Mouse (Mus musculus) kidney, embryonic 14.5 days (tissue): ENCODE measurements around the gene Castor1. TPM values are rescaled to one million over a fixed set of nuclear protein-coding genes. Genes with fewer than 3 reads are reported as not detected.
"Not testable (repeated sequence)": the region's sequence is repeated elsewhere in the genome, so short reads cannot be mapped to it uniquely, and the experiment has no call there.

Source experiments
- ATAC-seq: fragments of 200-750 bp; cut with Nextera tagmentation; 2 replicates; pipeline ENCODE4 v1.8.0; 2017; ENCODE audit warnings: moderate number of reproducible peaks, mild to moderate bottlenecking, moderate TSS enrichment, moderate library complexity; ENCODE audit not compliant: low FRiP score, low TSS enrichment
- H3K27ac ChIP-seq: fragments of 300-500 bp; sonication (generic); 2 replicates; pipeline ENCODE4 v1.5.1; 2014; ENCODE audit warnings: low read depth, mild to moderate bottlenecking, low read length, moderate library complexity, mixed read lengths
- H3K27me3 ChIP-seq: fragments of 300-500 bp; sonication (generic); 2 replicates; pipeline ENCODE4 v1.6.1; 2014; ENCODE audit warnings: mild to moderate bottlenecking, low read length; ENCODE audit not compliant: control insufficient read depth, insufficient read depth
- H3K36me3 ChIP-seq: fragments of 300-500 bp; sonication (generic); 2 replicates; pipeline ENCODE4 v1.6.1; 2014; ENCODE audit warnings: low read length, mixed read lengths; ENCODE audit not compliant: control insufficient read depth, insufficient read depth
- H3K4me1 ChIP-seq: fragments of 300-500 bp; sonication (generic); 2 replicates; pipeline ENCODE4 v1.6.1; 2014; ENCODE audit warnings: low read length, mixed read lengths; ENCODE audit not compliant: control insufficient read depth, insufficient read depth
- H3K4me2 ChIP-seq: fragments of 300-500 bp; sonication (generic); replicated peaks from 2 replicates; pipeline ENCODE4 v1.6.1; 2014; ENCODE audit warnings: low read depth, mild to moderate bottlenecking, low read length
- H3K4me3 ChIP-seq: fragments of 300-500 bp; sonication (generic); 2 replicates; pipeline ENCODE4 v1.5.1; 2014; ENCODE audit warnings: mild to moderate bottlenecking, low read length
- H3K9ac ChIP-seq: fragments of 300-500 bp; sonication (generic); 2 replicates; pipeline ENCODE4 v1.6.1; 2014; ENCODE audit warnings: low read depth, mild to moderate bottlenecking, low read length, moderate library complexity
- H3K9me3 ChIP-seq: fragments of 300-500 bp; sonication (generic); 2 replicates; pipeline ENCODE4 v1.6.1; 2016; ENCODE audit warnings: low read length; ENCODE audit not compliant: control insufficient read depth
- WGBS: fragments of 180-500 bp; shearing (Covaris S2); extraction: QIAGEN DNeasy Blood & Tissue Kit; methylation state at CpG from one replicate; pipeline ENCODE4 v1.1.7; 2014; 5-methylcytosine and 5-hydroxymethylcytosine counted together
- polyA plus RNA-seq: library from polyadenylated mRNA; unstranded; fragments of >200 nt; fragmentation: Nextera tagmentation; extraction: Ambion mirVana; gene quantifications from 2 replicates; pipeline ENCODE4 v1.2.1, GENCODE M21; 2014

The Castor1 gene
- 2.7 and 5.3 TPM in 2 replicates for polyA plus RNA-seq

DNA sequence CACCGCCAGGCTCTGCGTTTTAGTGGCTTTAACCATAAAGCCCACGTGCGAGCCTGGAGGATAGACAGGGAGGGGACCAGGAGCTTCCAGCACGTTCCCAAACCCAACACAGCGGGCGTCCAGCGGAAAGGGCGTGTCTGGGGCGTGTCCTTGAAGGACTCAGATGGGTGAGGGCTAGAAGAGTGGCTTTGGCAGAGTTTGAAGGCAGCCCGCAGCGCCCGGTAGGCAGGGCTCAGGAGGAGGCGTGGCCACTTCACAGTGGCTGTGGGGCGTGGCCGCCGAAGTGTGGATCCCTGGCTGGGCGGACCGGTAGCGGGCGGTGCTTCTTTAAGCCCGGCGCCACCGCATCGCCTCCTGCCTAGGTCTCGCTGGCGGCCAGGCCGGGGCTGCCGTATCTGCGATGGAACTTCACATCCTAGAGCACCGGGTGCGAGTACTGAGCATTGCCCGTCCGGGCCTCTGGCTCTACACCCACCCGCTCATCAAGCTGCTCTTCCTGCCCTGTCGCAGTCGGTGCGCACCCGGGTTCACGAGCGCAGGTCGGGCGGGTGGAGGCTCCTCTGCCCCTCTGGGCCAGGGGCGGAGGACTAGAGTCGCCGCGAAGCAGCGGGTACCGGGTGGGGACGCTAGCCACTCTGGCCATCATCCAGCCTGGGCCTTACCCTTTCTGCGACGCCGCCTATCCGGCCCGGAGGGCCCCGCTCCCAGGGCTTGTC is at the start of gene Castor1:
TSS of gene Castor1 (plus strand) at position 312 of the 716 bp plus-strand sequence.
- Histone ChIP-seq H3K4me3 (peak within 1 kb of the TSS; percentile 37), H3K27ac (no peak within 1 kb of the TSS), H3K36me3 (peaks cover 26% of the 10 kb centered on the region), H3K9me3 (no peaks in the 10 kb centered on the region), H3K4me2 (peak within 1 kb of the TSS; percentile 89), H3K27me3 (0 out of 2 replicates have a peak, but pooled peaks cover 7% of the 10 kb centered on the region), H3K9ac (peak within 1 kb of the TSS; percentile 54), H3K4me1 (no peaks in the 10 kb centered on the region)
- 1% methylated on average over 54 of the region's 56 CpGs for WGBS
- peak; percentile 90 for ATAC-seq

DNA sequence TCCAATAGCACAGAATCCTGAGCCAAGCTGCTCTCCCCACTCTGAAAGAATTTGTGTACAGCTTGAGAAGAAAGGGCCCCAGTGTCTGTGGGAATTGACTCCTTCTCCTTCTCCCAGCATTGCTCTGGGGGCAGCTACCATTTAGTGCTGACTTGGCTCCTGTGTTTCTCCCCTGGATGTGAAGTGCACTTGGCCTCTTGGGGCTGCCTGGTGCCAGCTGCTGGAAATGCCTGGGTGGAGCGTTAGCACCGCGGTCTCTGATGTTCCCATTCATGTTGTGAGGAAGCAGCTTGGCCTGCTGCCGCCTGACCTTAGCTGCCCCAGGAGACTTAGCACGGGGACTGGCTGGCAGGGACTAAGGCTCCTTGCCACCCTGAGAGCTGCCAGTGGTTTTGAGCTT is 43.4 kb upstream of the Castor1 start:
- 94% methylated on average over 5 of the region's 5 CpGs for WGBS
- no peak overlapping the region for H3K4me3 ChIP-seq
- H3K9ac ChIP-seq, result no peak overlapping the region
- H3K4me2 ChIP-seq, result no peak overlapping the region
- no peaks in the 10 kb centered on the region for H3K9me3 ChIP-seq
- H3K36me3 ChIP-seq, result peaks cover 100% of the 10 kb centered on the region
- no peak overlapping the region for H3K27ac ChIP-seq
- ATAC-seq, result no peak
- H3K4me1 ChIP-seq, result no peaks in the 10 kb centered on the region
- no peaks in the 10 kb centered on the region for H3K27me3 ChIP-seq

DNA sequence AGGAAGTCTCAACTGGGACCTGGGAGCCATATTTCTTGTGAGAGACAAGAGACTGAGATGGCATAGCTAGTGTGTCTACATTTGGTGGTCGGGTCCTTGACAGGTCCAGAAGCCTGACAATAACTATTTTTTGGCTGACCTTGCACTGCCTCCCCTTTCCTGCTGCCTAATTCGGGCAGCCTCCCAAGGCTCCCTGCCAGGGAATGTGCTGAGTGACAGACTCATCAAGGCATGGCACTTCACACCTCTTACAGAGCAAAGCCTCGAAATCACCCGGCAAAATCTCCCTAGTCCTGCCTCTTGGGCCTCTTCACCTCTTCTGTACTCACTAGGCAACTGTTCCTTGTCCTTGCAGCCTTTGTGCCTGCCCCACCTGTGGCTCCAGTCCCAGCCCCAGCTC is 40.3 kb upstream of the Castor1 start:
- Histone ChIP-seq H3K4me2 (no peak overlapping the region), H3K27me3 (no peaks in the 10 kb centered on the region), H3K9ac (no peak overlapping the region), H3K36me3 (peaks cover 100% of the 10 kb centered on the region), H3K27ac (no peak overlapping the region), H3K4me1 (no peaks in the 10 kb centered on the region), H3K9me3 (no peaks in the 10 kb centered on the region), H3K4me3 (no peak overlapping the region)
- 77% methylated on average over 4 of the region's 4 CpGs for WGBS
- ATAC-seq, result no peak

DNA sequence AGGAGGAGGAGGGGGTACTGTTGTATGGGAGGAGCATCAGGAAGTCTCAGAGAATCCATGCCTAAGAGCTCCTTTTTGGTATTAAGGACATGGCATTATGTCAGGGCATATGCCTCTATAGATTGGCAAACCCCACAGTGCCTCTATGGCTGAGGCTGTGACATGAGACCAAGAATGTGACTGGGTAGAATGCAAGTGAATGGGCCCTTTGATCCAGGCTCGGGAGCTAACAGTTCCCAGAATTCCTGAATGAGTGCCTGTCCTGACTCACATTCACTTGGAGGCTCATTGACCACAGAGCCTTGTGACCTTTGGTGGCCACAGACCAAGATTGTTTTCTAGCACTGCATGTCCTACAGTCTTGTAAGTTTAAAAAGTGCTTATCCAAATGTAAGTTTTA is 36.0 kb upstream of the Castor1 start:
- Histone ChIP-seq H3K27ac (no peak overlapping the region), H3K36me3 (peaks cover 66% of the 10 kb centered on the region), H3K4me2 (no peak overlapping the region), H3K4me3 (no peak overlapping the region), H3K27me3 (no peaks in the 10 kb centered on the region), H3K4me1 (no peaks in the 10 kb centered on the region; the same call in 1 of the 2 replicates), H3K9me3 (no peaks in the 10 kb centered on the region), H3K9ac (no peak overlapping the region)
- ATAC-seq, result no peak
- WGBS, result 38% methylated on average over 1 of the region's 1 CpGs

DNA sequence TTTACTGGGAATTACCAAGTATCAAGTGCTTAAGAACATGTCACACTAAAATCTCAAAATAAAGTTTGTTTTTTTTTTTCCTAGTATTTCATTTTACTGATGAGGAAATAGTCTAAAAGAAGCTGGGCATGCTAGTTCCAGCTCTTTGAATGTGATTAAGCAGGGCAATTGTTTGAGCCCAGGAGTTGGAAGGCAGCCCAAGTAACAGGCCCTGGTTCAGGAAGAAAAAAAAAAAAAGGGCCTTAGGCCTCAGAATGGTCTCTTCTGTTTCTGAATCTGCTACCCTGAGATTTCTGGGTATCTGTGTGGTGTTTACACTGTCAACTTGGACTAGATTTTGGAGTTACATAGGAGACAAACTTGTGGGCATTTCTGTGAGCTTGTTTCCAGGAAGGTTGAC is 34.5 kb upstream of the Castor1 start:
- Histone ChIP-seq H3K9me3 (no peaks in the 10 kb centered on the region), H3K36me3 (peaks cover 52% of the 10 kb centered on the region), H3K27ac (no peak overlapping the region), H3K4me2 (no peak overlapping the region), H3K4me1 (peaks cover 14% of the 10 kb centered on the region), H3K9ac (no peak overlapping the region), H3K27me3 (no peaks in the 10 kb centered on the region), H3K4me3 (no peak overlapping the region)
- no peak for ATAC-seq

DNA sequence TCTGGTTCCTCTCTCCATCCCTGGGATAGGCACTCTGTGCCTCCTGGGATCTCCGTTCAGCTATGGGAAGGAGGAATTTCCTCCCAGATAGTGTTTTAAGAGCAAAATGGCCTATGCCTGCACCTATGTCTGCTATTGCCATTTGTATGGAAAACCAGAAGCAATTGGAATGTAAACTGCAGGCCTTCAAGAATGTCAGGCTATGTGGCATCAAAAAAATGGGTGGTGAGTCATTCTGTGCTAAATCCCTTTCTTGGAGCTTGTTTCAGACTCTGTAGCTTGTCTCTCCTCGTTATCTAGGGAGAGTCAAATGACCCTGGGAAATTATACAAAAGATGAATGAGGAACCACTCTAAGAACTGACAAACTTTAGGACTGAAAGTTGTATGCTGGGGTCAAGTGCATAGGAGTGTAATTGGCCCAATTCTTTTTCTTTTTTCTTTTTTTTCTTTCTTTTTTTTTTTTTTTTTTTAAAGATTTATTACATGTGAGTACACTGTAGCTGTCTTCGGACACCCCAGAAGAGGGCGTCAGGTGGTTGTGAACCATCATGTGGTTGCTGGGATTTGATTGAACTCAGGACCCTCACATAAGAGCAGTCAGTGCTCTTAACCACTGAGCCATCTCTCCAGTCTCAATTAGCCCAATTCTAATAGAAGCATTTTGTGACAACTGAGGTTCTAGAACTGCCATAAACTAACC is 33.6 kb upstream of the Castor1 start:
- no peak for ATAC-seq
- no peaks in the 10 kb centered on the region for H3K9me3 ChIP-seq
- no peak overlapping the region for H3K4me2 ChIP-seq
- H3K4me3 ChIP-seq, result no peak overlapping the region
- no peak overlapping the region for H3K9ac ChIP-seq
- no peaks in the 10 kb centered on the region for H3K27me3 ChIP-seq
- H3K27ac ChIP-seq, result no peak overlapping the region
- 68% methylated on average over 4 of the region's 4 CpGs for WGBS
- peaks cover 16% of the 10 kb centered on the region for H3K4me1 ChIP-seq
- H3K36me3 ChIP-seq, result peaks cover 43% of the 10 kb centered on the region

DNA sequence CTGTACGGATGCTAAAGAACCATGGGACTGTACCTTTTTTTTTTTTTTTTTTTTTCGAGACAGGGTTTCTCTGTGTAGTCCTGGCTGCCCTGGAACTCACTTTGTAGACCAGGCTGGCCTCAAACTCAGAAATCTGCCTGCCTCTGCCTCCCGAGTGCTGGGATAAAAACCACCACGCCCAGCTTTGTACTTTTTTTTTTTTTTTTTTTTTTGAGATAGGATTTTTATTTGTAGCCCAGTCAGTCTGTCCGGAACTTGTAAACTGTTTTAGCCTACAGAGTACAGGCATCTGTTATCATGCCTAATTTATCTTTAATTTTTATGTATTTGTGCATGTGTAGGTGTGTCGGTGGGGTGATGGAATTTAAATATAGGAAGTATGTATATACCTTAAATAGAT is 32.5 kb upstream of the Castor1 start:
- peaks cover 32% of the 10 kb centered on the region for H3K36me3 ChIP-seq
- not testable (repeated sequence) for H3K4me2 ChIP-seq, H3K9ac ChIP-seq, ATAC-seq, H3K27ac ChIP-seq, H3K27me3 ChIP-seq, H3K4me3 ChIP-seq, H3K9me3 ChIP-seq
- 89% methylated on average over 6 of the region's 6 CpGs for WGBS
- peaks cover 22% of the 10 kb centered on the region for H3K4me1 ChIP-seq

DNA sequence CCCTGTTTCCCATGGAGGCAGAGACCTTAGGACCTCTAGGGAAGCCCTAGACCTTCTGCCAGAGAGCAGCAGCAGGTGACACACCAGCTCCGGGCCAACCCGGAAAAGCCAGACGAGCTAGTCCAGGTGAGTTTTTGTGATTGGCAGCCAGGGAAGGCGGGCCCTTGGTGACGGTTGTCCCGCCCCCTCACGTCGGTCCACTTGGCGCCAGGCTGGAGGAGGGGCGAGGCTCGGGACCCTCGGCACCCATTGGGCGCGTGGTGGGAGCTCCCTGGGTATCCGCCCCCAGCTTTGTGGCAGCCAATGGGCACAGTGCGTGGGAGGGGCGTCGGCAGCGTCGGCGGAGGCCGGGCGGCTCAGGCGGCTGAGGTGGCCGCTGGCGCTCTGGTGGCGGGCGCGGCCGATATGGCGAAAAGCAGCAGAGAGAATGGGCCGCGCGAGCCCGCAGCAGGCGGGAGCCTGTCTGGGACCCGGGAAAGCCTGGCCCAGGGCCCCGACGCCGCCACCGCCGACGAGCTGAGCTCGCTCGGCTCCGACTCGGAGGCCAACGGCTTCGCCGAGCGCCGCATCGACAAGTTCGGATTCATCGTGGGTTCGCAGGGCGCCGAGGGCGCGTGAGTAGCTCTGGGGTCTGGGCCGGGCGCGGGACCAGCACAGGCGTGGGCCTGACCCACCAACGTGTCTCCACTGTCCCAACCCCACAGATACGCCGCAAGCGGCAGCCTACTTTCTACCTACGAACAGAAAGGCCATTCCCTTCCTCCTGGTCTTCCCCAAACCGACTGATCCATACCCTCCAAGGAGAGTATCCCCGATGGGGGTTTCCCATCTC is 31.3 kb upstream of the Castor1 start, which contains the start of gene Tbc1d10a:
TSS of gene Tbc1d10a (plus strand) at position 304 of the 832 bp plus-strand sequence.
- no peaks in the 10 kb centered on the region for H3K27me3 ChIP-seq
- peaks cover 20% of the 10 kb centered on the region for H3K36me3 ChIP-seq
- H3K27ac ChIP-seq, result peak within 1 kb of the TSS; percentile 37; the same call in 1 of the 2 replicates
- H3K4me1 ChIP-seq, result peaks cover 34% of the 10 kb centered on the region
- whole genome bisulfite sequencing, result under 1% methylated on average over 57 of the region's 71 CpGs
- H3K9me3 ChIP-seq, result no peaks in the 10 kb centered on the region
- peak; percentile 97 for ATAC-seq
- peak within 1 kb of the TSS; percentile 88 for H3K4me3 ChIP-seq
- H3K9ac ChIP-seq, result peak within 1 kb of the TSS; percentile 94
- H3K4me2 ChIP-seq, result peak within 1 kb of the TSS; percentile 88
